Mouse (Mus musculus): ENCODE data around the gene Krtap9-3.
"Not testable (repeated sequence)": the region's sequence is repeated elsewhere in the genome, so short reads cannot be mapped to it uniquely, and the experiment has no call there.

Krtap9-3 gene

DNA sequence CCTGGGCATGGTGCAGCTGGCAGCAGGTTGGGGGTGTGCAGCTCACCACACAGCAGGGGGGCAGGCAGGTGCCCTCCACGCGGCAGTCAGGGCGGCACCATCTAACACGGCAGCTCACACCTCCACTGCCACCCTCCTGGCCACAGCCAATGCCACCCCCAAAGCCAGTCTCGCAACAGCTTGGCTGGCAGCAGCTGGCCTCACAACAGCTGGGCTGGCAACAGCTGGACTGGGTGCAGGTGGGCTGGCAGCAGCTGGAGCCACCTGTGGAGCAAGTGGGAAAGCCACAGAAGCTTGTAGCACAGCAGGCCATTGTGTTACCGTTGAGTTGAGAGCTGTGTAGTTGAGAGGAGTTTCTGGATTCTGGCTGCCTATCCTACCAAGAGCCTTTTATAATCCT is at the start of gene Krtap9-3:
Gene Krtap9-3, minus strand, starts transcription at position 364 of the 400 bp plus-strand sequence.
- not testable (repeated sequence) for DNase-seq

GRCm38 (mm10) chr11:99646444-99646843 is 48.5 kb upstream of the Krtap9-3 start:
- no peak for DNase-seq

DNA sequence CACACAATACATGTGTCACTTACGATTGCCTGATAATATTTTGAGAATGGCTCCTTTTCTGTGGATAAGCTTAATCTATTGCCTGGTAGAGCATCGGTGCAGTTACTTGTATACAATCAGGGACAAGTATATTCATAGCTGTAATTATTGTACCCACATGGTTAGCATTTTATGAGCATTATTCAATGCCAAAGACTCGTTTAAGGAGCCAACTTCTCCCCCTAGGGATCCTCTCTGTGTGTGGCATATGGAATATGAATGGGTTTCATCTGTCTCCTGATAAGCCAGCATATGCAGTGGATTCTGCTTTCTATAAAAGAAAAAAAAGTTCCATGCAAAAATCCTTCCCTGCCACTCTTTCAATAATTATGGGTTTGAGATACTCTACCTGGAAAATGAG is 46.4 kb upstream of the Krtap9-3 start:
- no peak for DNase-seq

DNA sequence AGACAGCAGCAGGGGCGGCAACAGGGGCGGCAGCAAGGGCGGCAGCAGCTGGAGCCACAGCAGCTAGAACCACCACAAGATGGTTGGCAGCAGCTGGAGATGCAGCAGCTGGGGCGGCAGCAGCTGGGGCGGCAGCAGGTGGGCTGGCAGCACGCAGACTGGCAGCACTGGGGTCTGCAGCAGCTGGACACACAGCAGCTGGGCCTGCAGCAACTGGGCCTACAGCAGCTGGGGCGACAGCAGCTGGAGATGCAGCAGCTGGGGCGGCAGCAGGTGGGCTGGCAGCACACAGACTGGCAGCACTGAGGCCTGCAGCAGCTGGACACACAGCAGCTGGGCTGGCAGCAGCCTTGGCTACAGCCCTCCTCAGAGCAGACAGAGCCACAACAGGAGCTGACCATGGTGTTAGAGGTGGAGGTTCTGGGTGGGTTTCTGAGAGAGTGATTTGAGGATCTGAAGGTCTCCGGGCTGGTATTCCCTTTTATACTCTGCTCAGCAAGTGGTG is 45.8 kb upstream of the Krtap9-3 start, which contains the start of gene Krtap4-7:
Gene Krtap4-7, minus strand, starts transcription at position 455 of the 505 bp plus-strand sequence.
- not testable (repeated sequence) for DNase-seq

GRCm38 (mm10) chr11:99640926-99641325 is 43.0 kb upstream of the Krtap9-3 start:
- no peak for DNase-seq

DNA sequence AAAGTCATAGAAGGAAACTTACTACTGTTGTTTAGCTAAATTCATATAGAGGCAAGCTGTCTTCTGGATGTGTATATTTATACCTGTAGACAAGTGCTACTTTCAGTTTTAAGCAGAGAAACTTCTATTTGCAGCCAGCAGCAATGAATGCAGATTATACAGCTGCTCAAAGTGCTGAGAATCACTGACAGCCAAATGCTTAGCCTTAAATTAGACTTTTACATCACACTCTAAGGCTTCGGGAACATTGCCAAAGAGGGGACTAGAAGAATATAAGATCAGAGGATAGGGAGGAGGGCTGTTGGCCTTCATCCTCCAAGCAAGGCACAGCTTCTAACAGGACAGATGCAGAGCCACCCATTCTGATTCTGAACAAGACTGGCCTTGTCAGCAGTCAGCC is 39.2 kb upstream of the Krtap9-3 start:
- no peak for DNase-seq

- no peak for DNase-seq
These were observed 36.8 kb upstream of the Krtap9-3 start, which contains the start of gene Krtap4-2 for GRCm38 (mm10) chr11:99634653-99635134. Krtap4-2 (minus strand) TSS chr11:99635084.

- DNase-seq, result no peak
These were observed 35.4 kb upstream of the Krtap9-3 start for GRCm38 (mm10) chr11:99633293-99633692.

DNA sequence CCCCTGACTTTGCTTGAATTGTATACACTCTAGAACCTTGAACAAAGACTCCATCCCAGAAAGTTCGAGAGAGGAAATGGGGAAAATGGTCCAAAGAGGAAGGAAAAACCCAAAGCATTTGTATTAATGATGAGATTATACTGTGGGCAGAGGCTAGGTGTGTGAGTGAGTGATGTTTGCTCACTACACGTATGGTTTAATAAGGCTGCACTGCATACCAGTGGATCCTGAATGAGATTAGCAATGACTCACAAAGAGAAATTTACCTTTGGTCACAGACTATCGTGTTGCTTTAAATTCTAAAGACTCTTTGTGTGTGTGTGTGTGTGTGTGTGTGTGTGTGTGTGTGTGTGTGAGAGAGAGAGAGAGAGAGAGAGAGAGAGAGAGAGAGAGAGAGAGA is 33.0 kb upstream of the Krtap9-3 start:
- DNase-seq, result no peak

- no peak for DNase-seq
These were observed 30.2 kb upstream of the Krtap9-3 start, which contains the start of gene Krtap4-1 for GRCm38 (mm10) chr11:99628138-99628537. Krtap4-1 (minus strand) TSS chr11:99628238.

DNA sequence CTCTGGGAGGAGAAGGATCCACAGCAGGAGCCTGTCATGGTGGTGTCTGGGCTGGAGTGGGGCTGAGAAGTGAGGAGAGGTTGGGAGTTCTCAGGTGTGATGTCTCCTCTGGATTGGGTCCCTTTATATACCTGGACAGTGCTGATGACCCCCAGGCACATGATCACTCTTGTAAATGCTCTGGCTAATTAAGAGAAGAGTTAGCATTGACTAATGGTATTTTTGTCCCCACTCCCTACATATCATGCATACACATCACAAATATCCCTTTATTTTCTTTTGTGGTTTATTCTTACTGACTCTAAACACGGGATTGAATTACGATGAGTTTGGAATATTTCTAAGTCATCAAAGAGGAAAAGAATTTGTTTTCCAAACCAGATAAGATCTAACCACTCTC is 22.4 kb upstream of the Krtap9-3 start, which contains the start of gene Gm11562:
Gene Gm11562, minus strand, starts transcription at position 101 of the 400 bp plus-strand sequence.
- no peak for DNase-seq

DNA sequence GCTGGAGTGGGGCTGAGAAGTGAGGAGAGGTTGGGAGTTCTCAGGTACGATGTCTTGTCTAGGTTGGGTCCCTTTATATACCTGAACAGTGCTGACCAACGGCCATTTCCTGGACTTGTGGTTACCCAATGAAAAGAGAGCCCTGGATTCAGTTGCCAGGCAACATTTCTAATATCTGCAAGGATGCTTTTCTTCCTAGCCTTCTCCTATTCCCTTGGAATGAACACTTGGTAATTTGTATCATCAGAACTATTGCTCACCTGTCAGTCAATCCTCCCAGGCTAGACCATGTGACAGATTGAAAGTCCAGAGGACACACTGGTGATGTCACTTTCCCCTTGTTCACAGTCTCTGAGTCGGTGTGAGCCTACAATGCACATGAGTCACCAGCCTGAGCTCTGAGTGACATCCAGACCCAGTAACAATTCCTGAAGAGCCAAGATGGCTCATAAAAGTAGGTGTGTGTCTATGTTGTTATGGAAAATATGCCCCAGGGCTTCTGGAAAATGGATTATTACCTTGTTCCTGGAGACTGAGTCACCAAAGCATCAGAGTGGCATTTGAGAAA is 17.0 kb upstream of the Krtap9-3 start, which contains the start of gene Krtap2-4:
Gene Krtap2-4, minus strand, starts transcription at position 51 of the 568 bp plus-strand sequence.
- no peak for DNase-seq

GRCm38 (mm10) chr11:99610089-99610488 is 12.2 kb upstream of the Krtap9-3 start, which contains the start of gene Gm11937:
Gm11937 (minus strand) TSS chr11:99610189.
- DNase-seq, result not testable (repeated sequence)

DNA sequence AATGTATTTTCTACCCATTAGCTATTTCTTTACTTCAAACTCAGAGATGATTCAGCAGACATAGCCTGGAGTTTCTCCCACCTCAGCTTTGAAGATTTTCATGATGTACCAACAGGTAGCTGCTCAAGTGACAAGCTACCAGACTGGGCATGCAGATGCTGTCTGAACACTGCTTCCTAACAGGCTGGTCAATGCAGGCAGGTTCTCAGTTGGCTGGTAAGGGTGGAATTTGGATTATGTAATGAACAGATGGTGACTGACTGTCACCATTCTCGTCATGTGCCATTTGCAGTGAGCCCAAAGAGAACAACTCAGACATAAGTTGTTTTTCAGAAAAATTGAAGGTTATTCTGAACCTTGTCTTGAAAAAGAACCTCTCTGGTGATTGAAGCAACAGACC is 11.2 kb upstream of the Krtap9-3 start:
- no peak for DNase-seq

GRCm38 (mm10) chr11:99603208-99603607 is 5.3 kb upstream of the Krtap9-3 start, which contains the start of gene Gm11938:
Gm11938 (minus strand) TSS chr11:99603308.
- not testable (repeated sequence) for DNase-seq

- no peak for DNase-seq
These were observed 6.9 kb downstream of the Krtap9-3 start, which contains the start of gene Krtap1-3 for GRCm38 (mm10) chr11:99590981-99591380. Krtap1-3 (minus strand) TSS chr11:99591339.

- DNase-seq, result no peak
These were observed 12.8 kb downstream of the Krtap9-3 start for GRCm38 (mm10) chr11:99585096-99585495.

GRCm38 (mm10) chr11:99583245-99583704 is 14.6 kb downstream of the Krtap9-3 start, which contains the start of gene Krtap1-4:
Krtap1-4 (minus strand) TSS chr11:99583654.
- DNase-seq, result no peak

GRCm38 (mm10) chr11:99581564-99581963 is 16.3 kb downstream of the Krtap9-3 start:
- no peak for DNase-seq

DNA sequence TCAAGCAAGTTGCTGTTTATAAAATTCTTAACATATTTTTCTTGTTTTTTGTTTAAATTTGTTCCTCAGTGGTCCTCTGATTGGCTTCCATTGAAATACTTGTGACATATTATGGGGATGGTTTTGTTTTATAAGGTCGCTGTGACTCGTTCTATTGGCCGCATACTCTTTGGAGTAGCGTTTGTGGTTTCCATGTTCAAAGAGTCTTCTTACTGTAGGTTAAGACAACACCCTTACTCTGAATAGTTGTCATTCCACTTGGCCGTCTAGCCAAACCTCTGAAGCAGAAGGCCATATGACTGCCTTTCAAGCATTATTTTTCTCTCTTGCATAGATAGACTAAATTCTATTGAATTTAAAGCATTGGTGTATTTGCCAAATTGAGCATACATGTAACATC is 16.9 kb downstream of the Krtap9-3 start:
- no peak for DNase-seq

DNA sequence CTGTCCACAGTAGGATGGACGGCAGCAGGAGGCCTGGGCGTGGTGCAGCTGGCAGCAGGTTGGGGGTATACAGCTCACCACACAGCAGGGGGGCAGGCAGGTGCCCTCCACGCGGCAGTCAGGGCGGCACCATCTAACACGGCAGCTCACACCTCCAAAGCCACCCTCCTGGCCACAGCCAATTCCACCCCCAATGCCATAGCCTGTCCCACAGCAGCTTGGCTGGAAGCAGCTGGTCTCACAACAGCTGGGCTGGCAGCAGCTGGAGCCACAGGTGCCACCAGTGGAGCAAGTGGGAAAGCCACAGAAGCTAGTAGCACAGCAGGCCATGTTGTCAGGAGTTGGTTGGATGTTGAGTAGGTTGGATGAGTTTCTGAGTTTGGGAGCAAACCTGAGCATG is 17.3 kb downstream of the Krtap9-3 start, which contains the start of gene Krtap1-5:
Gene Krtap1-5, minus strand, starts transcription at position 381 of the 400 bp plus-strand sequence.
- DNase-seq, result no peak

GRCm38 (mm10) chr11:99574106-99574505 is 23.8 kb downstream of the Krtap9-3 start:
- peak; percentile 59 for DNase-seq

- DNase-seq, result no peak
These were observed 24.7 kb downstream of the Krtap9-3 start for GRCm38 (mm10) chr11:99573164-99573563.

- DNase-seq, result no peak
These were observed 31.4 kb downstream of the Krtap9-3 start, which contains the start of gene Krtap3-1 for GRCm38 (mm10) chr11:99566530-99566929. Krtap3-1 (minus strand) TSS chr11:99566630.
